Mouse (Mus musculus) MEL (cell line): ENCODE data around the gene Ocel1. TPM values are rescaled to one million over a fixed set of nuclear protein-coding genes. Genes with fewer than 3 reads are reported as not detected.

Source experiments
- DNase-seq: peaks from one replicate; pipeline ENCODE4 v3.0.0; 2011; ENCODE audit warnings: low read depth, low spot score
- H3K27ac ChIP-seq: 2 replicates; pipeline ENCODE4 v1.5.1; 2012; ENCODE audit warnings: low read depth, mild to moderate bottlenecking, control low read depth, low read length, moderate library complexity; ENCODE audit not compliant: control insufficient read depth
- H3K27me3 ChIP-seq, 2 experiments: fragments of 150-350 bp in 1 of 2; sonication (generic) in 1 of 2; 2 replicates each; pipeline ENCODE4 v1.6.1; 2012; ENCODE audit warnings: low read length in 2 of 2, mild to moderate bottlenecking in 2 of 2, improper control_type of control experiment in 1 of 2, moderate library complexity in 1 of 2; ENCODE audit not compliant: insufficient read depth in 2 of 2, control insufficient read depth in 1 of 2
- H3K36me3 ChIP-seq, 2 experiments: 2 replicates each; pipeline ENCODE4 v1.6.1; 2012 to 2014; ENCODE audit warnings: low read length in 2 of 2, improper control_type of control experiment in 1 of 2, inconsistent platforms in 1 of 2, mild to moderate bottlenecking in 1 of 2; ENCODE audit not compliant: insufficient read depth in 2 of 2, control insufficient read depth in 1 of 2
- H3K4me1 ChIP-seq, 2 experiments: fragments of 150-350 bp in 1 of 2; sonication (generic) in 1 of 2; 2 replicates each; pipeline ENCODE4 v1.6.1; 2012; ENCODE audit warnings: low read length in 2 of 2, improper control_type of control experiment in 1 of 2, mild to moderate bottlenecking in 1 of 2; ENCODE audit not compliant: insufficient read depth in 2 of 2, control insufficient read depth in 1 of 2
- H3K4me3 ChIP-seq, 2 experiments: fragments of 150-350 bp in 1 of 2; sonication (generic) in 1 of 2; 2 replicates each; pipeline ENCODE4 v1.5.1; 2012; ENCODE audit warnings: low read depth in 2 of 2, low read length in 2 of 2, mild to moderate bottlenecking in 2 of 2, moderate library complexity in 2 of 2, control low read depth in 1 of 2, improper control_type of control experiment in 1 of 2; ENCODE audit not compliant: control insufficient read depth in 1 of 2, insufficient read depth in 1 of 2
- H3K79me2 ChIP-seq: 2 replicates; pipeline ENCODE4 v1.6.1; 2012; ENCODE audit warnings: mild to moderate bottlenecking, low read length, moderate library complexity; ENCODE audit not compliant: control insufficient read depth, poor library complexity, insufficient read depth
- H3K9ac ChIP-seq: 2 replicates; pipeline ENCODE4 v1.6.1; 2012; ENCODE audit warnings: low read depth, mild to moderate bottlenecking, control low read depth, low read length, moderate library complexity; ENCODE audit not compliant: control insufficient read depth, poor library complexity, severe bottlenecking
- H3K9me3 ChIP-seq: fragments of 150-350 bp; sonication (generic); replicated peaks from 2 replicates; pipeline ENCODE4 v1.6.1; 2012; ENCODE audit warnings: mild to moderate bottlenecking, low read length, improper control_type of control experiment, moderate library complexity; ENCODE audit not compliant: insufficient read depth
- BHLHE40 ChIP-seq: IDR thresholded peaks from 2 replicates; pipeline ENCODE4 v1.6.1; 2012; ENCODE audit warnings: low read depth, mild to moderate bottlenecking, inconsistent platforms, low read length, improper control_type of control experiment, borderline replicate concordance
- CHD1 ChIP-seq: IDR thresholded peaks from 2 replicates; pipeline ENCODE4 v1.6.1; 2012; ENCODE audit warnings: low read depth, mild to moderate bottlenecking, inconsistent platforms, low read length, improper control_type of control experiment
- CHD2 ChIP-seq: IDR thresholded peaks from 2 replicates; pipeline ENCODE4 v1.6.1; 2011; ENCODE audit warnings: low read length, improper control_type of control experiment
- E2F4 ChIP-seq: IDR thresholded peaks from 2 replicates; pipeline ENCODE4 v1.6.1; 2011; ENCODE audit warnings: low read depth, low read length, improper control_type of control experiment, borderline replicate concordance
- GABPA ChIP-seq: IDR thresholded peaks from 2 replicates; pipeline ENCODE4 v1.6.1; 2012; ENCODE audit warnings: low read depth, mild to moderate bottlenecking, inconsistent platforms, low read length, improper control_type of control experiment, moderate library complexity
- HCFC1 ChIP-seq: IDR thresholded peaks from 2 replicates; pipeline ENCODE4 v1.6.1; 2012; ENCODE audit warnings: low read depth, mild to moderate bottlenecking, inconsistent platforms, low read length, improper control_type of control experiment, moderate library complexity
- KAT2A ChIP-seq: conservative IDR thresholded peaks from 2 replicates; pipeline ENCODE4 v1.6.1; 2012; ENCODE audit warnings: low read depth, low read length, improper control_type of control experiment, inconsistent platforms
- MYB ChIP-seq: IDR thresholded peaks from 2 replicates; pipeline ENCODE4 v1.6.1; 2011; ENCODE audit warnings: mild to moderate bottlenecking, low read depth, low read length, improper control_type of control experiment
- MYC ChIP-seq: IDR thresholded peaks from 2 replicates; pipeline ENCODE4 v1.6.1; 2011; ENCODE audit warnings: low read depth, mild to moderate bottlenecking, low read length, improper control_type of control experiment, moderate library complexity
- NELFE ChIP-seq: IDR thresholded peaks from 2 replicates; pipeline ENCODE4 v1.6.1; 2011; ENCODE audit warnings: low read depth, low read length, improper control_type of control experiment
- NRF1 ChIP-seq: IDR thresholded peaks from 2 replicates; pipeline ENCODE4 v1.6.1; 2014; ENCODE audit warnings: low read depth, mild to moderate bottlenecking, inconsistent platforms, low read length, improper control_type of control experiment, moderate library complexity; ENCODE audit not compliant: poor library complexity, insufficient read depth, severe bottlenecking
- POLR2A ChIP-seq, 2 experiments: IDR thresholded peaks; 2 replicates each; pipeline ENCODE4 v1.6.1; 2011 to 2012; ENCODE audit warnings: low read length in 2 of 2, mild to moderate bottlenecking in 2 of 2, control low read depth in 1 of 2, improper control_type of control experiment in 1 of 2, low read depth in 1 of 2, moderate library complexity in 1 of 2; ENCODE audit not compliant: control insufficient read depth in 1 of 2, insufficient read depth in 1 of 2, poor library complexity in 1 of 2
- POLR2AphosphoS2 ChIP-seq: IDR thresholded peaks from 2 replicates; pipeline ENCODE4 v1.6.1; 2011; ENCODE audit warnings: low read length, improper control_type of control experiment
- POLR2AphosphoS5 ChIP-seq: IDR thresholded peaks from 2 replicates; pipeline ENCODE4 v1.6.1; 2012; ENCODE audit warnings: low read depth, borderline replicate concordance, mild to moderate bottlenecking, inconsistent platforms, low read length, moderate library complexity, mixed read lengths
- RCOR1 ChIP-seq: IDR thresholded peaks from 2 replicates; pipeline ENCODE4 v1.6.1; 2012; ENCODE audit warnings: low read depth, mild to moderate bottlenecking, inconsistent platforms, low read length, improper control_type of control experiment
- SIN3A ChIP-seq: IDR thresholded peaks from 2 replicates; pipeline ENCODE4 v1.6.1; 2012; ENCODE audit warnings: low read length, improper control_type of control experiment, inconsistent platforms
- SMC3 ChIP-seq: IDR thresholded peaks from 2 replicates; pipeline ENCODE4 v1.6.1; 2011; ENCODE audit warnings: low read depth, low read length, improper control_type of control experiment
- TBP ChIP-seq: IDR thresholded peaks from 2 replicates; pipeline ENCODE4 v1.8.0; 2011; ENCODE audit warnings: low read depth, low read length, improper control_type of control experiment
- USF1 ChIP-seq: IDR thresholded peaks from 2 replicates; pipeline ENCODE4 v1.6.1; 2014; ENCODE audit warnings: low read depth, mild to moderate bottlenecking, inconsistent platforms, low read length, improper control_type of control experiment, moderate library complexity
- USF2 ChIP-seq, 2 experiments: IDR thresholded peaks; 2 replicates each; pipeline ENCODE4 v1.6.1; 2011 to 2012; ENCODE audit warnings: improper control_type of control experiment in 2 of 2, low read length in 2 of 2, borderline replicate concordance in 1 of 2, inconsistent platforms in 1 of 2, low read depth in 1 of 2, mild to moderate bottlenecking in 1 of 2; ENCODE audit not compliant: insufficient read depth in 1 of 2
- ZC3H11A ChIP-seq: IDR thresholded peaks from 2 replicates; pipeline ENCODE4 v1.6.1; 2012; ENCODE audit warnings: low read depth, mild to moderate bottlenecking, inconsistent platforms, low read length, improper control_type of control experiment
- ZKSCAN1 ChIP-seq: IDR thresholded peaks from 2 replicates; pipeline ENCODE4 v1.6.1; 2012; ENCODE audit warnings: low read depth, mild to moderate bottlenecking, inconsistent platforms, low read length, improper control_type of control experiment, moderate library complexity
- ZNF384 ChIP-seq: IDR thresholded peaks from 2 replicates; pipeline ENCODE4 v1.6.1; 2012; ENCODE audit warnings: low read depth, mild to moderate bottlenecking, inconsistent platforms, low read length, improper control_type of control experiment
- polyA plus RNA-seq, 2 experiments: library from polyadenylated mRNA; stranded (reverse) in 1 of 2; unstranded in 1 of 2; fragments of >175 nt in 1 of 2; fragments of >200 nt in 1 of 2; gene quantifications; 2 replicates each; pipeline versions ENCODE4 v1.2.1 to v1.2.4; 2012; ENCODE audit warnings: low replicate concordance in 2 of 2, low read depth in 1 of 2; ENCODE audit not compliant: insufficient read length in 2 of 2, insufficient read depth in 1 of 2, missing spikeins in 1 of 2
- total RNA-seq: library from RNA; depleted of rRNA; stranded (reverse); fragments of 300-350 nt; gene quantifications from 2 replicates; pipeline ENCODE4 v1.2.3, GENCODE M21; 2012

Gene Ocel1
- total and polyA plus RNA-seq, 3 experiments, result 16.2 to 18.3 TPM; not detected in 1

DNA sequence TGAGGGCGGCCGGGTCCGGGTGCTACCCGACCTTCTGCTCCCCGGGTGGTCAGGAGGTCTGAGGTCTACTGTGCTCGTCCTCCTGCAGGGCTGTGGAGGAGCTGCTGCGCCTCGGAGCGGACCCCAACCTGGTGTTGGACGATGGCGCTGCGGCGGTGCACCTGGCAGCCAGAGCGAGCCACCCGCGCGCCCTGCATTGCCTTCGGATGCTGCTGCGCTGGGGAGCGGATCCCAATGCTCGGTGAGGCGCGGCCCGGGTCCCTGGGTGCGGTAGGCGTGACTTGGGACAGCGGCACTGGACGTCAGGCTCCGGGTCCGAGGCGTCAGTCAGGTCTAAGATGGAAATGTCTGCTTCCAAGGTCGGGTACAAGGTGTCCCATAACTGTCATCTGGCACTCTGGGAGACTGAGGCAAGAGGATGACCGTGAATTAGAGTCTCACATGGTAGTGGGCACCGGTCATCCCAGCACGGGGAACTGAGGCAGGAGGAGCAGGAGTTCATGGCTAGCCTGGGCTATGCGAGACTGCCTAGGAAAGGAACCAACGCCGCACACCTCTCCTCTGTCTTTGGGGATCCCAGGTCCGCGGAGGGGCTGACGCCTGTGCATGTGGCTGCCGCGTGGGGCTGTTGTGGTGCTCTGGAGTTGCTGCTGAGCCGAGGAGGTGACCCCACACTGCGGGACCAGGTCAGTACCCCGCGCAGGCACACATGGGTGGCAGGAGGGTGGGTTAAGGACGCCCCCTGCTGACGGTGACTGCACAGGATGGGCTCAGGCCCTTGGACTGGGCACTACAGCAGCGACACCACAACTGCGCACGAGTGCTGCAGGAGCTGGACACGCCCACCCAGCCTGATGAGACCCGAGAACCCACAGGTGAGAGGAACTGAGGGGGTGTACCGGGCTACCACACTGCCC lies 35.3 kb downstream of the Ocel1 start (continued):
- TF ChIP-seq USF1, result no peak
- peak; percentile 47; the same call in 1 of the 2 replicates for TF ChIP-seq SIN3A
- no peak; a peak in 2 of 4 replicates for TF ChIP-seq POLR2A (IDR thresholded peaks at IDR 0.05; ENCODE audit: control insufficient read depth in 1 of 2, insufficient read depth in 1 of 2, low read depth in 1 of 2, low read length in 2 of 2, poor library complexity in 1 of 2)
- no peak for TF ChIP-seq RCOR1
- no peak for TF ChIP-seq CHD1
- TF ChIP-seq KAT2A, result no peak; the same call in 1 of the 2 replicates
- TF ChIP-seq BHLHE40, result peak; percentile 12; the same call in 1 of the 2 replicates
- TF ChIP-seq NELFE, result no peak
- TF ChIP-seq MYC, result 0 out of 2 replicates have a peak, but pooled peaks have one; percentile 23
- no peak for TF ChIP-seq USF2 (IDR thresholded peaks at IDR 0.05; ENCODE audit: borderline replicate concordance in 1 of 2, insufficient read depth in 1 of 2, low read depth in 1 of 2, low read length in 2 of 2)
- no peak for TF ChIP-seq MYB
- no peak for TF ChIP-seq POLR2AphosphoS2
- TF ChIP-seq ZKSCAN1, result no peak
- no peak for TF ChIP-seq CHD2
- no peak for TF ChIP-seq GABPA
- no peak for TF ChIP-seq POLR2AphosphoS5

DNA sequence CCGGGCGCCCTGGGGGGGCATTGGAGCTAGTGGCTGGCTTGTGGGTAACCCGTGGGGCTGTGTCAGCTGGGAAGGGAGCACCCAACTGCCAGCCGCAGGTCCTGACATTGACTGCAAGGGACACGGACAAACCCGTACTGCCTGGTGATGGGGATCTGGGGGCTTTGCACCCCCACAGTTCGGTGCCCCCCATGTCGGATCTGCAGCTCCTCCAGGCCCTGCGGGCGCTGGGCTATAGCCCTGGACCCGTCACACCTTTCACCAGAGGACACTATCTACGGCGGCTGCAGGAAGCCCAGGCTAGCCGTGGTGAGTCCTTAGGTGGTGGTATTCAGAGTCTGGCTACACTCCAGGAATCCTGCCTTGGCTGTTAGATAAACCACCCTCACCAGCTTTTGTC lies 36.3 kb downstream of the Ocel1 start:
- H3K36me3 ChIP-seq, result peaks cover 0 to 11% of the 10 kb centered on the region in 2 experiments; a peak in 2 of 4 replicates
- TF ChIP-seq SMC3 (no peak), HCFC1 (no peak), USF1 (no peak), E2F4 (no peak), TBP (no peak), ZNF384 (no peak), POLR2A (IDR thresholded peaks at IDR 0.05; ENCODE audit: control insufficient read depth in 1 of 2, insufficient read depth in 1 of 2, low read depth in 1 of 2, low read length in 2 of 2, poor library complexity in 1 of 2) (no peak), NRF1 (no peak), KAT2A (no peak), NELFE (no peak), ZC3H11A (no peak)
- no peak for DNase-seq
- H3K4me3 ChIP-seq, result no peak overlapping the region
- no peaks in the 10 kb centered on the region for H3K9me3 ChIP-seq
- H3K4me1 ChIP-seq, result peaks cover 0 to 22% of the 10 kb centered on the region in 2 experiments; a peak in 2 of 4 replicates
- no peak overlapping the region for H3K27ac ChIP-seq
- H3K9ac ChIP-seq, result no peak overlapping the region
- no peaks in the 10 kb centered on the region for H3K27me3 ChIP-seq
- H3K79me2 ChIP-seq, result peaks cover 26% of the 10 kb centered on the region
